Mouse (Mus musculus) hindbrain, embryonic 16.5 days (tissue): ENCODE measurements around the gene 1700025G04Rik. TPM values are rescaled to one million over a fixed set of nuclear protein-coding genes. Genes with fewer than 3 reads are reported as not detected.

Experiments used
- ATAC-seq: fragments of 200-750 bp; cut with Nextera tagmentation; 2 replicates; pipeline ENCODE4 v1.8.0; 2017; ENCODE audit warnings: moderate TSS enrichment, moderate library complexity
- H3K27ac ChIP-seq: fragments of 300-500 bp; sonication (generic); 2 replicates; pipeline ENCODE4 v1.5.1; 2014; ENCODE audit warnings: low read depth, mild to moderate bottlenecking, control low read depth, low read length, moderate library complexity
- H3K27me3 ChIP-seq: fragments of 300-500 bp; sonication (generic); replicated peaks from 2 replicates; pipeline ENCODE4 v1.6.1; 2014; ENCODE audit warnings: low read length; ENCODE audit not compliant: control insufficient read depth, insufficient read depth
- H3K36me3 ChIP-seq: fragments of 300-500 bp; sonication (generic); 2 replicates; pipeline ENCODE4 v1.6.1; 2014; ENCODE audit warnings: mild to moderate bottlenecking, low read length, moderate library complexity, mixed read lengths; ENCODE audit not compliant: control insufficient read depth, insufficient read depth
- H3K4me1 ChIP-seq: fragments of 300-500 bp; sonication (generic); 2 replicates; pipeline ENCODE4 v1.6.1; 2014; ENCODE audit warnings: low read depth, low read length; ENCODE audit not compliant: control insufficient read depth, insufficient read depth
- H3K4me2 ChIP-seq: fragments of 300-500 bp; sonication (generic); 2 replicates; pipeline ENCODE4 v1.6.1; 2014; ENCODE audit warnings: mild to moderate bottlenecking, low read length, control low read depth, moderate library complexity
- H3K4me3 ChIP-seq: fragments of 300-500 bp; sonication (generic); 2 replicates; pipeline ENCODE4 v1.5.1; 2014; ENCODE audit warnings: mild to moderate bottlenecking, low read length, control low read depth, moderate library complexity
- H3K9ac ChIP-seq: fragments of 300-500 bp; sonication (generic); 2 replicates; pipeline ENCODE4 v1.6.1; 2014; ENCODE audit warnings: low read depth, mild to moderate bottlenecking, control low read depth, low read length, moderate library complexity
- H3K9me3 ChIP-seq: fragments of 300-500 bp; sonication (generic); 2 replicates; pipeline ENCODE4 v1.6.1; 2014; ENCODE audit warnings: mild to moderate bottlenecking, low read length, moderate library complexity; ENCODE audit not compliant: control insufficient read depth
- WGBS: fragments of 180-500 bp; shearing (Covaris S2); extraction: QIAGEN DNeasy Blood & Tissue Kit; methylation state at CpG from one replicate; pipeline ENCODE4 v1.1.7; 2014; 5-methylcytosine and 5-hydroxymethylcytosine counted together
- polyA plus RNA-seq: library from polyadenylated mRNA; unstranded; fragments of >200 nt; fragmentation: Nextera tagmentation; extraction: Ambion mirVana; gene quantifications from 2 replicates; pipeline ENCODE4 v1.2.1, GENCODE M21; 2015

1700025G04Rik gene
- polyA plus RNA-seq, 1 experiment from 2014 or later, result 24.9 TPM

- no peak for ATAC-seq
- Histone ChIP-seq H3K9ac (no peak overlapping the region), H3K27me3 (no peaks in the 10 kb centered on the region), H3K4me1 (peaks cover 7% of the 10 kb centered on the region), H3K9me3 (no peaks in the 10 kb centered on the region), H3K4me3 (no peak overlapping the region), H3K36me3 (no peaks in the 10 kb centered on the region), H3K27ac (no peak overlapping the region), H3K4me2 (no peak overlapping the region)
- 88% methylated on average over 10 of the region's 10 CpGs for WGBS
These were observed 202.8 kb downstream of the 1700025G04Rik start for GRCm38 (mm10) chr1:151887126-151887525.

DNA sequence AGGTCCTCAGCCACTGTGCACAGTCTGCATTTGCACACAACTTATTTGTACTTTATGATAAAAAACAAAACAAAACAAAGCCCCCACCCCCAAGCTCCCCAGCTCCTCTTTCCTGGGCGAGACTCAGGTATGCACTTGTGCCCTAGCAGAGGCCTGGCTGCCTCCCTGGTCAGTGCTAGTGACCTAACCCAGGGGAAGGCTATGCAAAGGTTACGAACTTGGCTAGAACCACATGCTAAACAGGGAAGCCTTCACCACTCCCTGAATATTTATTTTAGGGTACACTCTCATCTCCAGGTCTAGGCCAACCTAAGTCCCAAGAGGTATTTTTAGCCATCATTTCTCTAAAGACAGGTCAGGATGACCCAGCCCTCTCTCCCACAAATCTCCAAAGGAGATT, 203.8 kb downstream of the 1700025G04Rik start:
- H3K4me1 ChIP-seq, result peaks cover 7% of the 10 kb centered on the region
- H3K9ac ChIP-seq, result no peak overlapping the region
- no peaks in the 10 kb centered on the region for H3K27me3 ChIP-seq
- H3K36me3 ChIP-seq, result no peaks in the 10 kb centered on the region
- no peak overlapping the region for H3K27ac ChIP-seq
- 84% methylated on average over 2 of the region's 2 CpGs for WGBS
- no peak overlapping the region for H3K4me2 ChIP-seq
- no peak overlapping the region for H3K4me3 ChIP-seq
- no peaks in the 10 kb centered on the region for H3K9me3 ChIP-seq
- ATAC-seq, result no peak

GRCm38 (mm10) chr1:151881253-151881652, 208.7 kb downstream of the 1700025G04Rik start:
- Histone ChIP-seq H3K27me3 (no peaks in the 10 kb centered on the region), H3K27ac (peak overlapping the region; percentile 40; the same call in 1 of the 2 replicates), H3K9me3 (no peaks in the 10 kb centered on the region), H3K4me3 (no peak overlapping the region), H3K4me1 (no peaks in the 10 kb centered on the region; the same call in 1 of the 2 replicates), H3K4me2 (no peak overlapping the region), H3K36me3 (no peaks in the 10 kb centered on the region), H3K9ac (no peak overlapping the region)
- peak; percentile 83 for ATAC-seq
- WGBS, result 71% methylated on average over 1 of the region's 1 CpGs

- H3K9me3 ChIP-seq, result no peaks in the 10 kb centered on the region
- ATAC-seq, result no peak
- H3K4me2 ChIP-seq, result no peak overlapping the region
- H3K4me1 ChIP-seq, result no peaks in the 10 kb centered on the region; the same call in 1 of the 2 replicates
- no peaks in the 10 kb centered on the region for H3K27me3 ChIP-seq
- H3K36me3 ChIP-seq, result no peaks in the 10 kb centered on the region
- 44% methylated on average over 5 of the region's 5 CpGs for WGBS
- H3K4me3 ChIP-seq, result no peak overlapping the region
- no peak overlapping the region for H3K9ac ChIP-seq
- no peak overlapping the region; the same call in 1 of the 2 replicates for H3K27ac ChIP-seq
These were observed 209.2 kb downstream of the 1700025G04Rik start for GRCm38 (mm10) chr1:151880731-151881130.

DNA sequence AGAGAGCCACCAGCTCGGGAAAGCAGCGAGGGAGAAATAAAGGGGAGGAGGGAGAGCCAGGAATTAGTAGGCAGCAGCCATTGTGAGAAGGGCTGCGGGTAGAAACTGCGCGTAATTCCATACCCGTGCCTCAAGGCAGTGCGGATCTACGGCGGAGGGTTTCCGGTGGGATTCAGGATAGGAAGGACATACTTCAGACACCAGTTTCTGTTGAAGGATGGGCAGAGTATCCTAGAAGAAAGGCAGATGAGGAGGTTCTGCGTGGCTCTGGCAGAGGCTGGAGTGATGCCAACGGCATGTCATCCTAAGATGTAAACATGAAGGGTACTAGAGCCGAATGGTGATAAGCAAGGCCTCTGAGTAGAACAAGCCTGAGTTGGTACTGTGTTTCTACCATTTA, 210.0 kb downstream of the 1700025G04Rik start:
- Histone ChIP-seq H3K36me3 (no peaks in the 10 kb centered on the region), H3K27ac (no peak overlapping the region), H3K4me1 (no peaks in the 10 kb centered on the region; the same call in 1 of the 2 replicates), H3K4me3 (no peak overlapping the region), H3K9me3 (no peaks in the 10 kb centered on the region), H3K9ac (no peak overlapping the region), H3K27me3 (no peaks in the 10 kb centered on the region), H3K4me2 (no peak overlapping the region)
- no peak for ATAC-seq
- WGBS, result 69% methylated on average over 13 of the region's 13 CpGs

GRCm38 (mm10) chr1:151879308-151879850, 210.5 kb downstream of the 1700025G04Rik start:
- Histone ChIP-seq H3K27me3 (no peaks in the 10 kb centered on the region), H3K27ac (no peak overlapping the region), H3K9me3 (no peaks in the 10 kb centered on the region), H3K4me1 (no peaks in the 10 kb centered on the region; the same call in 1 of the 2 replicates), H3K9ac (no peak overlapping the region), H3K4me3 (no peak overlapping the region), H3K4me2 (no peak overlapping the region), H3K36me3 (no peaks in the 10 kb centered on the region)
- 85% methylated on average over 11 of the region's 11 CpGs for WGBS
- no peak for ATAC-seq

DNA sequence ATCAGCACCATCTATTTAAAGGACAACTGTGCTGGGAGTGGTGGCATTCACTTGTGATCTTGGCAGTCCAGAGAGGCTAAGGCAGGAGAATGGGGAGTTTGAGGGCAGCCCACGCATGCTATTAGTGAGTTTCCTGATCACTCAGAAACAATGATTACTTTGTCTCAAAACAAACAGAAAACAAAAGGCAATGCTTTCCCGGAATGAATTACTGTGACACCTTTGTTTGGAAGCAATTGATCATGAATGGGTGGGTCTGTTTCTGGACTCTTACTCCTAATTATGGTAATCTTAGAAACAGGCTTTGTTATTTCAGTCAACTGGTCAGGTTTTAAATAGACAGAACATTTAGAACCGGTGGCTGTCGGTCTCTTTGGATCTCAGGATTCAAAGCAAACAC, 211.5 kb downstream of the 1700025G04Rik start:
- H3K9ac ChIP-seq, result no peak overlapping the region
- no peak overlapping the region for H3K4me3 ChIP-seq
- no peak overlapping the region for H3K27ac ChIP-seq
- WGBS, result 27% methylated on average over 4 of the region's 4 CpGs
- H3K4me1 ChIP-seq, result no peaks in the 10 kb centered on the region; the same call in 1 of the 2 replicates
- H3K27me3 ChIP-seq, result no peaks in the 10 kb centered on the region
- H3K9me3 ChIP-seq, result no peaks in the 10 kb centered on the region
- ATAC-seq, result no peak
- H3K36me3 ChIP-seq, result no peaks in the 10 kb centered on the region
- no peak overlapping the region for H3K4me2 ChIP-seq

GRCm38 (mm10) chr1:151872971-151873370, 217.0 kb downstream of the 1700025G04Rik start:
- Histone ChIP-seq H3K4me1 (no peaks in the 10 kb centered on the region), H3K36me3 (no peaks in the 10 kb centered on the region), H3K9me3 (no peaks in the 10 kb centered on the region), H3K4me3 (no peak overlapping the region), H3K9ac (no peak overlapping the region), H3K27ac (no peak overlapping the region), H3K27me3 (no peaks in the 10 kb centered on the region), H3K4me2 (no peak overlapping the region)
- 89% methylated on average over 5 of the region's 5 CpGs for WGBS
- ATAC-seq, result no peak

DNA sequence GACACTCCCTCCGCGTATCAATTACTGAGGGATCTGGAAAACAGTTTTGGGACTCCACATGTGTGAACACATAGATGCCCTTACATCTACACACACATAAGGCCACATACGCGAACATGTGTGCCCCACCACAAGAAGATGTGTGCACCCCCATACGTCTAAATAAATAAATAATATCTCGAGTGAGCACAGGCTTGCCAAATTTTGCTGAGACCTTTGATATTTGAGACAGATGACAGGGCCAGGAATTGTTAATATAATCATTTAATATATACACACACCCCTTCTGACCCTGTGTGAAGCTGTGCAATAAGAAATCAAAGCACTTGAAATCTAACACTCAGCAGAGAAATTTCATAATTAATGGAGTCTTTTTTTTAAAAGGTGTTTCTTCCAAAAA, 225.6 kb downstream of the 1700025G04Rik start:
- no peak for ATAC-seq
- Histone ChIP-seq H3K9ac (no peak overlapping the region), H3K27me3 (no peaks in the 10 kb centered on the region), H3K4me3 (no peak overlapping the region), H3K36me3 (no peaks in the 10 kb centered on the region), H3K27ac (no peak overlapping the region), H3K4me1 (no peaks in the 10 kb centered on the region), H3K9me3 (no peaks in the 10 kb centered on the region), H3K4me2 (no peak overlapping the region)
- WGBS, result 92% methylated on average over 6 of the region's 6 CpGs

GRCm38 (mm10) chr1:151863797-151864147, 226.2 kb downstream of the 1700025G04Rik start:
- Histone ChIP-seq H3K9me3 (no peaks in the 10 kb centered on the region), H3K9ac (no peak overlapping the region), H3K27me3 (no peaks in the 10 kb centered on the region), H3K4me2 (no peak overlapping the region), H3K36me3 (no peaks in the 10 kb centered on the region), H3K4me3 (no peak overlapping the region), H3K4me1 (no peaks in the 10 kb centered on the region), H3K27ac (no peak overlapping the region)
- peak; percentile 68; the same call in 1 of the 2 replicates for ATAC-seq
- 68% methylated on average over 12 of the region's 12 CpGs for WGBS
